Mouse (Mus musculus): ENCODE results near the gene Uggt2.
A peak's percentile ranks its signal among the peaks of the same experiment; 100 is the strongest.
"Not testable (repeated sequence)": the region's sequence is repeated elsewhere in the genome, so short reads cannot be mapped to it uniquely, and the experiment has no call there.

Gene Uggt2

GRCm38 (mm10) chr14:119027675-119028253 is 71.5 kb downstream of the Uggt2 start:
- no peak for DNase-seq (ENCODE audit: low spot score)

GRCm38 (mm10) chr14:119027130-119027529 is 72.1 kb downstream of the Uggt2 start:
- DNase-seq (ENCODE audit: low spot score) = no peak

DNA sequence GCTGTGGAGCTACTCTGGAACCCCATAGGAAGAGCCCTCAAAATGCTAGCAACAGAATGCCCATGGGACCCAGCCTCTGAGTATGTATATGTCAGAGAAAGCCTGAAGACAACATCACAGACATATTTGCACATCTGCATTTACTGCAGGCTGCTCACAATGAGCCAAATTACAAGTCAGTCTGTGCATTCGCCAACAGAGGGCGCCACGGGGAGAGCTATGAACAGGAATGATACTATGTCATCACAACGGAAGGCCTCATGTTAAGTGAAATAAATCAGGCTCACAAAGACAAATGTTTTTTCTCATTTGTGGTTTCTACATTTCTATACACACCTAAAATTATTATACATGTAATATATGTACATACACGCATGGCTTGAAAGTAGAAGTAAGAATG is 73.3 kb downstream of the Uggt2 start:
- DNase-seq (ENCODE audit: low spot score) = no peak

DNA sequence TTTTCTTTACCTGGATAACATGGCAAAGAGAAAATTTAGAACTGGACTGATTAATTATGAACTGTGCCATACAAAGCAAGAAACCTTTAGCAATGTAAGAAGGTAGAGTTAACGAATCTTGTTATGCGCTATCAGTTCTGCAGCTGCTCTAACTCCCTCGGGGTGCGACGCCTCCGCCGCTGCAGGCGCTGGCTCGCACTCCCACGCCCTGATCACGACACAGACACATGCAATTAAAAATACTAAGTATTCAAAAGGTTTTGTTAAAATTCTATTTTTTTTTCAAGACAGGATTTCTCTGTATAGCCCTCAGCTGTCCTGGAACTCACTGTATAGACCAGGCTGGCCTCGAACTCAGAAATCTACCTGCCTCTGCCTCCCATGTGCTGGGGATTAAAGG is 85.7 kb downstream of the Uggt2 start:
- DNase-seq (ENCODE audit: low spot score) = no peak

- no peak for DNase-seq (ENCODE audit: low spot score)
Measured at GRCm38 (mm10) chr14:119012607-119013431, 86.4 kb downstream of the Uggt2 start.

DNA sequence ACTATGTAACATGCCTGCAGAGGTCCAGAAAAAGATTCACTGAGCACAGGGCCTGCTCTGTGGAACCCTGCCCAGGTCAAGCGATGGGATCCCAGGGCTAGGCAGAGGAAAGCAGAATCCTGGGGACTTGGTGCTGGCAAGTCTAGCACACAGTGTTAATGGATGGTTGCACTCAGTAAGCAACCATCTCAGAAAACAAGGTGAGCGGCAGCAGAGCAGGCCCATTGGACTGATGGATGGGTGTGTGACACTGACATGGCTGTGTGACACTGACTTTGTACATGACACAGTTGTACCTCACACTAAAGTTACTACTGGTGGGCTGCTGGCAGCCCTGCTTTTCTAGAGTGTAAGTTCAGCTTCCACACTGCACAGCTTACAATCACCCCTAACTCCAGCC is 89.7 kb downstream of the Uggt2 start:
- DNase-seq (ENCODE audit: low spot score) = no peak

DNA sequence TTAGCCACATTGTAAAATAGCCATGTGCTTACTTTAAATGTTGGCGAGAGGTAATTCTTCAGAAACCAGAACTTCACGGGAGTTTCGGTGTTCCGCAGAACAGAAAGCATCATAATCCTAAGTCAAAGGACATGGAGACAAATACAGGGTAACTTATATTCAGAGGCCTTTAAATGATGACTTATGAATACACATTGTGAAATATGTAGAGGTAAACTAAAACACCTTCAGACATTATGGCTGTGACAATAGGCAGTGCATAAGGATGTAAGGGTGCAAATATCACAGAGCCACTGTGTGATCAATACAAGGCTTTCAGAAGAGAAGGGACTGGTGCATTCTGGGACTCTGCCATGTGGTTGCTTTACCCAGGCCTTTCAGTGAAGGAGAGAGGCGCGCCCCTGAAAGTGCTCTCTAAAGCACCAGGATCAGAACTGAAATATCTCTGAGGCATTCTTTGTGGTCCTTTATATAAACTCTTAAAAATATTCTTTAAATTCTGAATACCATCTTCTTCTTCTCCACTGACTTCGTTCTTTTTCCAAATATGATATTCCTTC is 91.1 kb downstream of the Uggt2 start:
- DNase-seq (ENCODE audit: low spot score) = no peak

GRCm38 (mm10) chr14:119007103-119007951 is 91.9 kb downstream of the Uggt2 start:
- peak; percentile 93 for DNase-seq (ENCODE audit: low spot score)

GRCm38 (mm10) chr14:119006441-119007102 is 92.7 kb downstream of the Uggt2 start:
- DNase-seq (ENCODE audit: low spot score) = no peak

- no peak for DNase-seq (ENCODE audit: low spot score)
Measured at GRCm38 (mm10) chr14:119005834-119006233, 93.4 kb downstream of the Uggt2 start.

GRCm38 (mm10) chr14:119003320-119003719 is 95.9 kb downstream of the Uggt2 start:
- no peak for DNase-seq (ENCODE audit: low spot score)

DNA sequence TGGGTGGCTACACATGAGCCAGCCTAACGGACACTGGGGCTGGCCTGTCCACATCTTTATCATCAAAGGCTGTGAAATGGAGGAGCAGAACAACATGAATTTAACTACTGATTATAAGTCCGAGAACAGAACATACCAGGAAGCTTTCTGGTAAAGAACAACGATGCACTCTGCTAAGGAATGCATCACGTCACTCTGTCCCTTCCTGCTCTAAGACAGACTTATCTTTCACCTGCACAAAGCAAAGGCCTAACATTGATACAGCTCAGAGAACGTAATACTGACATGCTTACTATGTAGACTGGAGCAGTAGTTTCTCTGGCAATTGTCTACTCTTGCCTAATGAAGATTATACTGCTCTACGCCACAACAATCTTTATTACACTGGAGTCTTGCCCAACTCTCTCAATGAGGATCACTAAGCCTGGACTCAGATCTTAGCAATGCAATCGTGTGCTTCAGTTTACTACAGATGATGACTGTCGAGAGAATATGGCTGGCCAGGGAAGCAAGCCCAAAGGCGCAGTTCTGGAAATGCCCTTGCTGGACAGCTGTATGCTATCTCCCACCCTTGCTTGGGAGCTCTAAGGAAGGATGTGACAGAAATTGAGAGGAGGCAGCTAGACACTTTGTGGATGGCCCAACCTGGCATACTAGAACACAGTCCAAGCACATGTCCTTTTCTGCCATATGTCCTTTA is 103.9 kb downstream of the Uggt2 start:
- no peak for DNase-seq (ENCODE audit: low spot score)

GRCm38 (mm10) chr14:118987523-118988496 is 111.4 kb downstream of the Uggt2 start:
- DNase-seq (ENCODE audit: low spot score) = no peak

DNA sequence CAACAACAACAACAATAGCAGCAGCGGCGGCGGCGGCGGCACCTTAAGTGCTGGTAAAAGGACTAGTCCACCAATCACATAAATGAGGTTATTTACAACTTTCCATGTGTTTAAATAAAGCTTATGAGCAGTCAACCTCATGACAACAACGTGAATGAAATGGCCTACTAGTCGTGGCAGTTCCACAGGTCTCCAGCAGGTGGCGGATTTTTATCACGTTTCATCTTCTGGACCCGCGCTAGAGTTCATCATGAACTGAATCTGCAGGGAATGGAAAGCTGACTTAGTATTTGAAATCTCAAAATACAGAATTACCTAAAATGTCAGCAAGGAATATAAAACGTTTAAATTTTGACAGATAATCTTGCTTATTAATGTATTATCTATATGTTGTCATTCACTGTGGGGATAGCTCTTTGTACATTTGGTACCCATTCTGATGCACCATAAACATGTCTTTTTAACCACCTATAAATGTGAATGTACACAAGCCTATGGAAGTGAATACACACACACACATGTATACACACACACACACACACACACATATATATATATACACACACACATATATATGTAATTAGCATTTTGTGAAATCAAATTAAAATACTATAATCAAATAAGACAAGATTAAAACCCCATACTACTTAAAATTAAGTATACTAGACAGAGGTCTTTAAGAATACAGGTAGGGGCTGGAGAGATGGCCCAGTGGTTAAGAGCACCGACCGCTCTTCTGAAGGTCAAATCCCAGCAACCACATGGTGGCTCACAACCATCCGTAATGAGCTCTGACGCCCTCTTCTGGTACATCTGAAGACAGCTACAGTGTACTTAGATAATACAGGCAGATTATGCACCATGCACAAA is 112.3 kb downstream of the Uggt2 start:
- peak; percentile 34 for DNase-seq (ENCODE audit: low spot score)

DNA sequence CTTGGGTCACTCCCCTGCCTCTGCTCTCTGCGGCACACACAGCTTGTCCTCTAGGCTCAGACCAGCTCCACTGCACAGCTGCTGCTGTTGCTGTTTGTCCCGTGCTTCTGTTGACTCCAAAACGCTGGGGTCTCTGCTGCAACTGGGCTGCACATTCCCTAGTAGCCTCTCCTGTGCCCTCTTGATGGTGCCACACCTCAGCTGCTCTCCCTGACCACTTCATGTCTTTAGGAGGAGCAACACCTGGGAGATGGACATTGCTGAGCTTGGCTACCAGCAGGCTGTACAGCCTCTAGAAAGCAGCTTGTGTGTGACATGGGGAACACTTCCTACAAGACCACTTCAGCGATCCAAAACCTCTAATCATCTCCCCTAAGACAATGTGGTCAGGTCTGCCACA is 115.1 kb downstream of the Uggt2 start:
- no peak for DNase-seq (ENCODE audit: low spot score)

DNA sequence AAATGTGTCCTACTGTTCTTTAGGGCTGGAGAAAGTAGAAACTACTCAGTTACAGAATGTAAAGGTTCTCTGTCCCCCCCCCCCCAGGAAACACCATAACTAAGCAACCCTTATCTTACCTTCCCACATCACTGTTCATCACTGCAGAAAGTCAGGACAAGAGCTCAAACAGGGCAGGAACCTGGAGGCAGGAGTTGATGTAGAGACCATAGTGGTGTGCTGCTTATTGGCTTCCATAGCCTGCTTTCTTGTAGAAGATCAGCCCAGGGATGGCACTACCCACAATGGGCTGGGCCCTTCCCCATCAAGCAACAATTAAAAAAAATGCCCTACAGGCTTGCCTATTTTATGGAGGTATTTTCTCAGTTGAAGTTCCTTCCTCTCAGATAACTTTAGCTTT is 115.8 kb downstream of the Uggt2 start:
- DNase-seq (ENCODE audit: low spot score) = no peak

- not testable (repeated sequence) for DNase-seq (ENCODE audit: low spot score)
Measured at GRCm38 (mm10) chr14:118982429-118983045, 116.7 kb downstream of the Uggt2 start.

GRCm38 (mm10) chr14:118981711-118982428 is 117.4 kb downstream of the Uggt2 start:
- DNase-seq (ENCODE audit: low spot score) = not testable (repeated sequence)
